Mouse (Mus musculus) kidney, embryonic 14.5 days (tissue): ENCODE results near the gene Lbhd1. TPM values are rescaled to one million over a fixed set of nuclear protein-coding genes. Genes with fewer than 3 reads are reported as not detected.

Experiments
- ATAC-seq: fragments of 200-750 bp; cut with Nextera tagmentation; 2 replicates; pipeline ENCODE4 v1.8.0; 2017; ENCODE audit warnings: moderate number of reproducible peaks, mild to moderate bottlenecking, moderate TSS enrichment, moderate library complexity; ENCODE audit not compliant: low FRiP score, low TSS enrichment
- H3K27ac ChIP-seq: fragments of 300-500 bp; sonication (generic); 2 replicates; pipeline ENCODE4 v1.5.1; 2014; ENCODE audit warnings: low read depth, mild to moderate bottlenecking, low read length, moderate library complexity, mixed read lengths
- H3K27me3 ChIP-seq: fragments of 300-500 bp; sonication (generic); 2 replicates; pipeline ENCODE4 v1.6.1; 2014; ENCODE audit warnings: mild to moderate bottlenecking, low read length; ENCODE audit not compliant: control insufficient read depth, insufficient read depth
- H3K36me3 ChIP-seq: fragments of 300-500 bp; sonication (generic); 2 replicates; pipeline ENCODE4 v1.6.1; 2014; ENCODE audit warnings: low read length, mixed read lengths; ENCODE audit not compliant: control insufficient read depth, insufficient read depth
- H3K4me1 ChIP-seq: fragments of 300-500 bp; sonication (generic); 2 replicates; pipeline ENCODE4 v1.6.1; 2014; ENCODE audit warnings: low read length, mixed read lengths; ENCODE audit not compliant: control insufficient read depth, insufficient read depth
- H3K4me2 ChIP-seq: fragments of 300-500 bp; sonication (generic); replicated peaks from 2 replicates; pipeline ENCODE4 v1.6.1; 2014; ENCODE audit warnings: low read depth, mild to moderate bottlenecking, low read length
- H3K4me3 ChIP-seq: fragments of 300-500 bp; sonication (generic); 2 replicates; pipeline ENCODE4 v1.5.1; 2014; ENCODE audit warnings: mild to moderate bottlenecking, low read length
- H3K9ac ChIP-seq: fragments of 300-500 bp; sonication (generic); 2 replicates; pipeline ENCODE4 v1.6.1; 2014; ENCODE audit warnings: low read depth, mild to moderate bottlenecking, low read length, moderate library complexity
- H3K9me3 ChIP-seq: fragments of 300-500 bp; sonication (generic); 2 replicates; pipeline ENCODE4 v1.6.1; 2016; ENCODE audit warnings: low read length; ENCODE audit not compliant: control insufficient read depth
- WGBS: fragments of 180-500 bp; shearing (Covaris S2); extraction: QIAGEN DNeasy Blood & Tissue Kit; methylation state at CpG from one replicate; pipeline ENCODE4 v1.1.7; 2014; 5-methylcytosine and 5-hydroxymethylcytosine counted together
- polyA plus RNA-seq: library from polyadenylated mRNA; unstranded; fragments of >200 nt; fragmentation: Nextera tagmentation; extraction: Ambion mirVana; gene quantifications from 2 replicates; pipeline ENCODE4 v1.2.1, GENCODE M21; 2014

Lbhd1 gene
- polyA plus RNA-seq, 1 experiment from 2014 or later: 98.0 TPM

DNA sequence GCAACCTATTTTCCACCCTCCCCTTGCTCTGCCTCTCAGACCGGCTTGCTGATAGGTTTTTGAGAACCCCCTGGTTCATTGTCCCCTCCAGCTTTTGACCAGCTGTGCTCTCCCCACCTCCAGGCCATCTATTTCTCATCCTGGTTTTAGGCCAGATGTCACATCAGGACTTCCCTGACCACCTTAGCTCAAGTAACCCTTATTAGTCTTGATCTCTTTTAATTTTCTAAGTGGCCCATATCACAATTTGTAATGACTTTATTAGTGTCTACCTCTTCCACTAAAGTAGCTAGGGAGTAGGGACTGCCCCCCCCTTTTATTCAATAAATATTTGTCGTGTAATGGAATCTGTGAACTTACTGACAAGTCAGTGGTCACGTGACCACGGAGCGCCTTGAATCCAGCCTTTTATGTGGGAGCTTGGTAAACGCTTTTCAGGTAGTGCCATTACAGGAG, 37.3 kb downstream of the Lbhd1 start:
- no peak for ATAC-seq

DNA sequence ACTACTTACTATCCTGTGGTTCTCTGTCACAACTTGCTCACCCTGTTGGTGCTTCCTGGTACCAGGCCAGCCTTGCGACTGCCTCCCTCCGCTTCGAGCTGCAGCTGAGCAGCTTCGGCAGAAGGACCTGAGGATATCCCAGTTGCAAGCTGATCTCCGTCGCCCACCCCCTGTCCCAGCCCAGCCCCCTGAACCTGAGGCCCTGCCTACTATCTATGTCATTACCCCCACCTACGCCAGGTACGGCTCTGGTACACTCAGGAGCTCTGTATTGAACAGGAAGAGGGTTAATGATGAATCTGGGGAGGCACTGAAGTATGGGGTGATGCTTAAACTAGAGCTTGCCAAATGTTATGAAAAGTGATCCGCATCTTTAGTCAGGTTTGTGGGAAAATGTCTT, 38.2 kb downstream of the Lbhd1 start:
- Histone ChIP-seq H3K9ac (no peak overlapping the region), H3K36me3 (peaks cover 25% of the 10 kb centered on the region; the same call in 1 of the 2 replicates), H3K27me3 (no peaks in the 10 kb centered on the region), H3K4me1 (peaks cover 10% of the 10 kb centered on the region; the same call in 1 of the 2 replicates), H3K27ac (no peak overlapping the region), H3K4me3 (0 out of 2 replicates have a peak overlapping the region, but pooled peaks have one; percentile 72), H3K9me3 (no peaks in the 10 kb centered on the region), H3K4me2 (peak overlapping the region; percentile 68)
- 80% methylated on average over 9 of the region's 9 CpGs for WGBS
- no peak for ATAC-seq

More for the DNA sequence above, 37.3 kb downstream of the Lbhd1 start:
- WGBS: under 1% methylated on average over 6 of the region's 6 CpGs
- H3K9ac ChIP-seq: peak overlapping the region; percentile 68
- no peaks in the 10 kb centered on the region for H3K27me3 ChIP-seq
- H3K27ac ChIP-seq: peak overlapping the region; percentile 82
- H3K4me2 ChIP-seq: peak overlapping the region; percentile 68
- H3K4me3 ChIP-seq: peak overlapping the region; percentile 72
- peaks cover 25% of the 10 kb centered on the region for H3K36me3 ChIP-seq
- H3K9me3 ChIP-seq: no peaks in the 10 kb centered on the region
- peaks cover 10% of the 10 kb centered on the region; the same call in 1 of the 2 replicates for H3K4me1 ChIP-seq

DNA sequence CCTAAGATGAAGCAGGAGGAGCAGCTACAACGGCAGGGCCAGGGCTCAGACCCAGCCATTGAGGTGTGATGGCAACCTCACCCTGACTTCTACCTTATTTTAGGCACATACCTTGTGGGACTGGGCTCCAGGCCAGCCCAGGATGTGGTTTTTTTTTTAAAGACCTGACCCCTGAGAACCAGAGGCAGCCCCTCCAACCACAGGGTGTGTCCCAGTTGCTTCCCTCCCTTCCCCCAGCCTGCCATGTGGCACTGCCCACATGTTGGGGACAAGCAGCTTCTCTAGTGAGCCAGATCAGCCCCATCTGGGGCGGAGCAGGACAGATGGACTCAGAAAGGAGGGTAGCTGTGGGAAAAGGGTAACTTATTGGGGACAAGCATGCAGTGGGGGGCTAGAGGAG, 43.2 kb downstream of the Lbhd1 start:
- 100% methylated on average over 2 of the region's 2 CpGs for WGBS
- H3K9ac ChIP-seq: no peak overlapping the region

DNA sequence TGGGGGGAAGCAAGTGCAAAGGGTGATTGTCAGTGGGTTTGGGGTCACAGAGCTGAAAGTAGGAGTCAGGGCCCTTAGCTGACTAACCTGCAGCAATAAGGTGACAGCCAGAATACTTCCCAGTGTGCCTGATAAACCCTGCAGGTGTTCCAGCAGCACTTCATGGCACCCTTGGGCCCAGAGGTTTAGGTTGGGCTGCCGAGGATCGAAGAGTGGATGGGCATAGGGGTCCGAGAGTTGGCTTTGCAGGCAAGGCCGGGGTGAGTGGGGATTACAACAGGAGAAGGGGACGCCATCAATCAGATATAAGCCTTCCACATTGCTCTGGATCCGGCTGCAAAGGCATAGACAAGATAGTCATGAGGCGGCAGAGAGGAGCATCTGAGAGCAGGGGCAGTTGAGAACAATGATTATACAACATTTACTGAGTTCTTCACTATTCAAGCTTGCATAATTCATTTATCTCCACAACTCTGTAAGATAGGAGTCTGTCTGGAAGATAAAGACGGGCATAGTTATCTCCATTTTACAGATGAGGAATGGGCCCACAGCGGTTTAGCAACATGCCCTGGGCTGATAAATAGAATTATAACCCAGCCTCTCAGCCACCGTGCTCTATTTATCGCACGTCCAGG, 44.5 kb downstream of the Lbhd1 start:
- no peak for ATAC-seq
- H3K36me3 ChIP-seq: peaks cover 35% of the 10 kb centered on the region
- H3K27ac ChIP-seq: no peak overlapping the region
- H3K4me1 ChIP-seq: peaks cover 16% of the 10 kb centered on the region
- 87% methylated on average over 12 of the region's 12 CpGs for WGBS
- no peaks in the 10 kb centered on the region for H3K27me3 ChIP-seq
- no peak overlapping the region for H3K9ac ChIP-seq
- H3K4me2 ChIP-seq: no peak overlapping the region
- no peak overlapping the region for H3K4me3 ChIP-seq
- H3K9me3 ChIP-seq: no peaks in the 10 kb centered on the region

More for the DNA sequence above, 43.2 kb downstream of the Lbhd1 start:
- Histone ChIP-seq H3K4me2 (no peak overlapping the region), H3K9me3 (no peaks in the 10 kb centered on the region), H3K27ac (no peak overlapping the region), H3K36me3 (peaks cover 34% of the 10 kb centered on the region; the same call in 1 of the 2 replicates), H3K27me3 (no peaks in the 10 kb centered on the region), H3K4me1 (peaks cover 17% of the 10 kb centered on the region), H3K4me3 (no peak overlapping the region)
- no peak for ATAC-seq

DNA sequence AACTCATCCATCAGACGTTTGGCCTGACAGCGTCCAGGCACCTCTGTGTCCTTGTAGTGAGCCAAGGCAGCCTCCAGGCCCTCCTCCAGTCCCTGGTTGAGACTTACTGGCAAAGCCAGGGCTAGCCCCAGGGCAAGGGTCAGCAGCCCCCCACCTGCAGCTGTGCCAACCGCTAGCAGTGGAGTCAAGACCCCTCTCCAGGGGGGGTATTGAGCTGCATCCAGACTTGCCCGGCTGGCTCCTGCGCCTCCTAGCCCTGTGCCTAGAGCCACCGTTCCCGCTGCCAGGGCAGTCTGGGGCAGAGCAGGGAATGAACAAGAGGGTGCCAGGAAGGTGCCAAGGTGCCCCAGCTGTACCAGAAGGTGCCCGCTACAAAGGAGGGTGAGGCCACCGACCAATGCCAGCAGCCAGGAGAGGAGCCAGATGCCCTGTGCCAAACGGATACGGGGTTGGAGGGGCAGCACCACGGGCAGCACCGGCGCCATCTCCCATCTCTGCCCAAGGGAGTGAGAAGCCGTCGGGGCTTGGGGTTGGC, 45.2 kb downstream of the Lbhd1 start:
- H3K27ac ChIP-seq: peak overlapping the region; percentile 83; the same call in 1 of the 2 replicates
- peak overlapping the region; percentile 81 for H3K9ac ChIP-seq
- 19% methylated on average over 16 of the region's 16 CpGs for WGBS
- peaks cover 42% of the 10 kb centered on the region for H3K36me3 ChIP-seq
- H3K4me2 ChIP-seq: peak overlapping the region; percentile 83
- peak overlapping the region; percentile 82 for H3K4me3 ChIP-seq
- peak; percentile 24; the same call in 1 of the 2 replicates for ATAC-seq
- H3K9me3 ChIP-seq: no peaks in the 10 kb centered on the region
- no peaks in the 10 kb centered on the region for H3K27me3 ChIP-seq
- peaks cover 16% of the 10 kb centered on the region for H3K4me1 ChIP-seq

DNA sequence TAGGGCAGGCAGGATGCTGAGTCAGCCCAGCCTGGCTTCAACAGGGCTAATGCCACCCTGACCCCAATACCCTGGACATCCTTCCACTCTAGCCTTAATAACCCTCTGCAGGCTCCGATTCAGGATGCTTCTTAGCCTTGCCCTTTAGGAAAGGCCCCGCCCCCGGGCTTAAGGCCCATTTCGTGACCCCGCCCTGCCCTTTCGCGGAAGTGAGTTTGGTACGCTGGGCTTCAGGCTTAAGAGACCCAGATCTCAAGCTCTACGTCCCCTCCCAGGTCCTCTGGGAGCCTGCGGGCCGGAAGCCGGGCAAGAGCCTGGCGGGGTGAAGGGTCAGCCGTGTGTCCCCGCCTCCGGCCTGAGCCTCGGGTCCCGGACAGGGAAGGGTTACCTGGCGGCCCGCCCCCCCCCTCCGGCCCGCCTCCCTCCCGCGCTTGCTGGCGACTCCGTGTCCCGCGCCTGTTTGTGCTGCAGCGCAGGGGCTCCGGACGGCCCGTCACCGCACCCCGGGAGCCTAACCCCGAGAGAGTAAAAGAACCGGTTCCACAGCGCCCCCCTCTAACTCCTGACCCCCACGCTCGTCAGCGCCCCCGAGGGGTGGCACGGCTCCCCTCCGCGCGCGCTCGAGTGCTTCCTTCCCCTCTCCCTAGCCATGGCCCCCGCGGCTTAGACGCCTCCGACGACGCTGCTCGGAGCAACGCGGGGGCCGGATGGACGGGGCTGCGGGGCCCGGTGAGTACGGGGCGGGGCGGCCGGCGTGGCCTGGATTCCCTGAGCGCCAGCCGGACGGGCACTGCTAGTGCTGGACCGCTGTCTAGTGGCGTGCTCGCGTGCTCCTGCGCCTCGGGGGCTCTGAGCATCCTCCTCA, 45.9 kb downstream of the Lbhd1 start, which contains the start of the genes Rom1 and Eml3:
TSS of gene Rom1 (minus strand) at position 133 of the 865 bp plus-strand sequence.
TSS of gene Eml3 (plus strand) at position 329 of the 865 bp plus-strand sequence.
- Histone ChIP-seq H3K4me1 (peaks cover 16% of the 10 kb centered on the region), H3K27me3 (no peaks in the 10 kb centered on the region), H3K36me3 (peaks cover 45% of the 10 kb centered on the region), H3K9me3 (no peaks in the 10 kb centered on the region), H3K9ac (peak within 1 kb of the TSS; percentile 81), H3K4me2 (peak within 1 kb of the TSS; percentile 83), H3K27ac (peak within 1 kb of the TSS; percentile 83), H3K4me3 (peak within 1 kb of the TSS; percentile 82)
- peak; percentile 85 for ATAC-seq
- WGBS: under 1% methylated on average over 48 of the region's 74 CpGs

DNA sequence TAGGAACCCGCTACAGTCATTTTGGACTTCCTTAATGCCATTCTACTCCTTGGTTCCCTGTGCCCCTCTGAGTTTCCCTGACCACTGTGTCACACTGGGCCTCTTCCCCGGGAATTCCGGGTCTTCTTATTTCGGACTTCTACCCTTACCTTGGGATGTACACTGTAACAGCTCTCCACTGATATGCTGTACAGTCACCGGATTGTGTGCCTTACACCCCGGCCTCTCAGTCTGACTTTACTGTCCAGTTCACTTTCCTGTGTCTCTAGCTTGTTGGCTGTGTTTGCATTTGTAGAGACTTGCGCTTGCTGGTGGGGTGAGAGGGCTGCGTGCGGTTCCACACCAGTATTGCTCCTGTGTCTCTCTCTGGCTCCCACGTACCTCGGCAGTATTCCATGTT, 46.6 kb downstream of the Lbhd1 start:
- peak overlapping the region; percentile 83 for H3K4me2 ChIP-seq
- H3K4me3 ChIP-seq: peak overlapping the region; percentile 82
- ATAC-seq: 0 out of 2 replicates have a peak, but pooled peaks have one; percentile 20
- WGBS: 6% methylated on average over 11 of the region's 11 CpGs
- peaks cover 16% of the 10 kb centered on the region for H3K4me1 ChIP-seq
- H3K9me3 ChIP-seq: no peaks in the 10 kb centered on the region
- H3K9ac ChIP-seq: peak overlapping the region; percentile 81
- H3K27me3 ChIP-seq: no peaks in the 10 kb centered on the region
- H3K36me3 ChIP-seq: peaks cover 50% of the 10 kb centered on the region
- H3K27ac ChIP-seq: peak overlapping the region; percentile 83; the same call in 1 of the 2 replicates

DNA sequence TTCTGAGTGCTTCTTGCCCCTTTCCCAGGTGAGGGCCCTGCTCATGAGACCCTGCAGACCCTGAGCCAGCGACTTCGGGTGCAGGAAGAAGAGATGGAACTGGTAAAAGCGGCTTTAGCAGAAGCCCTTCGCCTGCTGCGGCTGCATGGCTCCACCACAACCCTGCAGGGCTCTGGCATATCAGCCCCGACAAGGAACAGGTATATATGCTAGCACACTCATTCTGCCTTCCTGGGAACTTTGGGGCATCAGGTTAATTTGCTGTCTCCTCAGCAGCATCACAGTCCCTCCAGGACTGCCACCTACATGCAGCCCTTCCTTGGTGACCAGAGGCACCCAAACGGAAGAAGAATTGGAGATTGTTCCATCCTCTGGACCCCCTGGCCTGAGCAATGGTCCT, 47.2 kb downstream of the Lbhd1 start:
- Histone ChIP-seq H3K9ac (peak overlapping the region; percentile 81; the same call in 1 of the 2 replicates), H3K9me3 (no peaks in the 10 kb centered on the region), H3K27me3 (no peaks in the 10 kb centered on the region), H3K36me3 (peaks cover 52% of the 10 kb centered on the region), H3K4me1 (peaks cover 16% of the 10 kb centered on the region), H3K27ac (no peak overlapping the region), H3K4me3 (peak overlapping the region; percentile 82), H3K4me2 (peak overlapping the region; percentile 83)
- WGBS: 74% methylated on average over 7 of the region's 7 CpGs
- no peak for ATAC-seq
